Mouse (Mus musculus) granulocyte monocyte progenitor cell, adult 5-6 weeks (primary cell): ENCODE data around the gene 1810009A15Rik. TPM values are rescaled to one million over a fixed set of nuclear protein-coding genes. Genes with fewer than 3 reads are reported as not detected.

Source experiments
- ATAC-seq: replicated peaks from 2 replicates; pipeline ENCODE4 v1.8.0; 2016; ENCODE audit warnings: mild to moderate bottlenecking, moderate TSS enrichment, inconsistent platforms; ENCODE audit not compliant: poor library complexity, severe bottlenecking
- total RNA-seq, 2 experiments: library from RNA; stranded (forward) in 1 of 2; stranded (reverse) in 1 of 2; fragments of 200-712, 200-1000 nt in 1 of 2; fragments of >200 nt in 1 of 2; fragmentation: Nextera tagmentation in 1 of 2; gene quantifications; 2 replicates each; pipeline ENCODE4 v1.2.3; 2014 to 2017

The 1810009A15Rik gene
- total RNA-seq, 2 experiments from 2014 or later = 82.4 to 109 TPM

DNA sequence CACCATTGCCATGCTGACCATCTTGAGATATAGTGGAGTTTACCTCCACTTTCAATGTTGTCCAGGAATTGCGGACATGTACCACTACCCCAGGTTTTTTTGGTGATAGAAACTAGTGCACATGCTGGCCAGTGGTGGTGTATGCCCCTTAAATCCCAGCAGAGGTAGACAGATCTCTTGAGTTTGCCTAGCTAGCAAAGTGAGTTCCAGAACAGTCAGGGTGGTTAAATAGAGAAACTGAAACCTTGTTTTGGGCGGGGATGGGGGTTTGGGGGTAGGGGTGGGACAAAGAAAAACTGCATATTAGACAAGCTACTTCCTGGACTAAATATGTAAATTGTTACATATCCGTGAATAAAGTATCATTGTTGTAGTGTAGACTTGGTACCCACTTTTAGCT lies 30.3 kb downstream of the 1810009A15Rik start:
- no peak for ATAC-seq

DNA sequence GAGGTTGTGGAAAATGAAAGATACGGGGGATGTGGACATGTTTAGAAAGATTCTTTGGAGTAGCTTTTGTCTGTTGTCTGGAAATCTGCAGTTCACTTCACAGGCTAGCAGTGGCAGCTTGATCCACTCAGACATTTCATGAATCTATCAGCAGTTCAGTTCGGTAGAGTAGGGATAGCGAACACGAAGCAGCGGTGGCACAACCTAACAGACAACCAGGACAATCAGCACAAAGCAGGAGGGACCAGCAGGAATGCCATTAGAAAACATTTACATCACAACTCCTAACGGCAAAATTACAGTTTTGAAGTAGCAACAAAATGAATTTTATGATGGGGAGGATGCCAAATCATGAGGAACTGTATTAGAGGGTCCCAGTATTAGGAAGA lies 31.0 kb downstream of the 1810009A15Rik start:
- no peak for ATAC-seq

- peak; percentile 90 for ATAC-seq
These were observed 31.6 kb downstream of the 1810009A15Rik start, which contains the start of gene B3gat3 for GRCm38 (mm10) chr19:8920073-8920736. TSS of gene B3gat3 (plus strand) at chr19:8920374.

GRCm38 (mm10) chr19:8920836-8921291 lies 32.2 kb downstream of the 1810009A15Rik start:
- no peak for ATAC-seq

DNA sequence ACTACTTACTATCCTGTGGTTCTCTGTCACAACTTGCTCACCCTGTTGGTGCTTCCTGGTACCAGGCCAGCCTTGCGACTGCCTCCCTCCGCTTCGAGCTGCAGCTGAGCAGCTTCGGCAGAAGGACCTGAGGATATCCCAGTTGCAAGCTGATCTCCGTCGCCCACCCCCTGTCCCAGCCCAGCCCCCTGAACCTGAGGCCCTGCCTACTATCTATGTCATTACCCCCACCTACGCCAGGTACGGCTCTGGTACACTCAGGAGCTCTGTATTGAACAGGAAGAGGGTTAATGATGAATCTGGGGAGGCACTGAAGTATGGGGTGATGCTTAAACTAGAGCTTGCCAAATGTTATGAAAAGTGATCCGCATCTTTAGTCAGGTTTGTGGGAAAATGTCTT lies 33.1 kb downstream of the 1810009A15Rik start:
- ATAC-seq = no peak

DNA sequence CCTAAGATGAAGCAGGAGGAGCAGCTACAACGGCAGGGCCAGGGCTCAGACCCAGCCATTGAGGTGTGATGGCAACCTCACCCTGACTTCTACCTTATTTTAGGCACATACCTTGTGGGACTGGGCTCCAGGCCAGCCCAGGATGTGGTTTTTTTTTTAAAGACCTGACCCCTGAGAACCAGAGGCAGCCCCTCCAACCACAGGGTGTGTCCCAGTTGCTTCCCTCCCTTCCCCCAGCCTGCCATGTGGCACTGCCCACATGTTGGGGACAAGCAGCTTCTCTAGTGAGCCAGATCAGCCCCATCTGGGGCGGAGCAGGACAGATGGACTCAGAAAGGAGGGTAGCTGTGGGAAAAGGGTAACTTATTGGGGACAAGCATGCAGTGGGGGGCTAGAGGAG lies 38.1 kb downstream of the 1810009A15Rik start:
- no peak for ATAC-seq

GRCm38 (mm10) chr19:8927891-8928525 lies 39.4 kb downstream of the 1810009A15Rik start:
- ATAC-seq = no peak

GRCm38 (mm10) chr19:8928689-8929223 lies 40.1 kb downstream of the 1810009A15Rik start:
- ATAC-seq = no peak

- ATAC-seq = peak; percentile 87
These were observed 40.8 kb downstream of the 1810009A15Rik start, which contains the start of the genes Rom1 and Eml3 for GRCm38 (mm10) chr19:8929224-8930088. TSS of gene Rom1 (minus strand) at chr19:8929356. TSS of gene Eml3 (plus strand) at chr19:8929552.

GRCm38 (mm10) chr19:8930117-8930516 lies 41.5 kb downstream of the 1810009A15Rik start:
- ATAC-seq = no peak

DNA sequence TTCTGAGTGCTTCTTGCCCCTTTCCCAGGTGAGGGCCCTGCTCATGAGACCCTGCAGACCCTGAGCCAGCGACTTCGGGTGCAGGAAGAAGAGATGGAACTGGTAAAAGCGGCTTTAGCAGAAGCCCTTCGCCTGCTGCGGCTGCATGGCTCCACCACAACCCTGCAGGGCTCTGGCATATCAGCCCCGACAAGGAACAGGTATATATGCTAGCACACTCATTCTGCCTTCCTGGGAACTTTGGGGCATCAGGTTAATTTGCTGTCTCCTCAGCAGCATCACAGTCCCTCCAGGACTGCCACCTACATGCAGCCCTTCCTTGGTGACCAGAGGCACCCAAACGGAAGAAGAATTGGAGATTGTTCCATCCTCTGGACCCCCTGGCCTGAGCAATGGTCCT lies 42.1 kb downstream of the 1810009A15Rik start:
- ATAC-seq = no peak

DNA sequence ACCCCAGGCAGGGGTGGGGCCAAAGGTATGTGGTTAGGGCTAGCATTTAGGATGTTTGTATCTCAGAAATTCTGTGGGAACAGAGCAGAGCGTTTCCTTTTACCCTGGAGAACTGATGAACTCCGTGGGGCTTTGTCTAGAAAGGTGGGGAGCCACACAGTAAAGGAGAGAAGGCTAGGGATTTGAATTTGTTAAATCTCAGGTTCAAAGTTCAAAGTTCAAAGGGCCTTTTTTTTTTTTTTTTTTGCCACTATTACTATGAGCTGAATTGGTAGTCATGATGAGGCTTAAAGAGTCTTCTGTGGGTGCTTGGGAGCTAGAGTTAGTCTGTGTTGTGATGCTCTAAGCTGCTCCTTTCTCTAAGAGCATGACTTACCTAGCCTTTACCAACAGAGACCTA lies 48.1 kb downstream of the 1810009A15Rik start:
- ATAC-seq = no peak

Other genes with a start within 250 kb of the 1810009A15Rik start
Only the 30 nearest of the 33 such genes appear.
- gene Slc3a2, start 165.5 kb upstream of the 1810009A15Rik start, total RNA-seq (2014; fragmentation: Nextera tagmentation) = 60.1 and 70.1 TPM in 2 replicates
- 78.5 and 87.2 TPM in 2 replicates for gene Slc3a2, start 165.5 kb upstream of the 1810009A15Rik start, total RNA-seq (2017)
- gene Wdr74, start 153.0 kb upstream of the 1810009A15Rik start, total RNA-seq (2014; fragmentation: Nextera tagmentation) = 122 and 136 TPM in 2 replicates
- 96.6 and 196 TPM in 2 replicates for gene Wdr74, start 153.0 kb upstream of the 1810009A15Rik start, total RNA-seq (2017)
- not detected in 2 replicates for gene 1700092M07Rik, start 148.1 kb upstream of the 1810009A15Rik start, total RNA-seq (2014; fragmentation: Nextera tagmentation)
- gene 1700092M07Rik, start 148.1 kb upstream of the 1810009A15Rik start, total RNA-seq (2017) = 2.5 TPM in 2 replicates
- 63.4 and 64.7 TPM in 2 replicates for gene Stx5a, start 147.4 kb upstream of the 1810009A15Rik start, total RNA-seq (2014; fragmentation: Nextera tagmentation)
- 43.0 and 62.0 TPM in 2 replicates for gene Stx5a, start 147.4 kb upstream of the 1810009A15Rik start, total RNA-seq (2017)
- gene Nxf1, start 131.8 kb upstream of the 1810009A15Rik start, total RNA-seq (2014; fragmentation: Nextera tagmentation) = 268 and 347 TPM in 2 replicates
- gene Nxf1, start 131.8 kb upstream of the 1810009A15Rik start, total RNA-seq (2017) = 89.4 and 113 TPM in 2 replicates
- 61.2 and 62.7 TPM in 2 replicates for gene Tmem223, start 117.9 kb upstream of the 1810009A15Rik start, total RNA-seq (2014; fragmentation: Nextera tagmentation)
- gene Tmem223, start 117.9 kb upstream of the 1810009A15Rik start, total RNA-seq (2017) = 35.7 and 40.6 TPM in 2 replicates
- gene Tmem179b, start 114.4 kb upstream of the 1810009A15Rik start, total RNA-seq (2014; fragmentation: Nextera tagmentation) = 141 and 147 TPM in 2 replicates
- gene Tmem179b, start 114.4 kb upstream of the 1810009A15Rik start, total RNA-seq (2017) = 69.5 and 81.3 TPM in 2 replicates
- 19.1 and 20.5 TPM in 2 replicates for gene Taf6l, start 102.4 kb upstream of the 1810009A15Rik start, total RNA-seq (2014; fragmentation: Nextera tagmentation)
- gene Taf6l, start 102.4 kb upstream of the 1810009A15Rik start, total RNA-seq (2017) = 10.0 and 15.6 TPM in 2 replicates
- 112 and 148 TPM in 2 replicates for gene Polr2g, start 90.3 kb upstream of the 1810009A15Rik start, total RNA-seq (2014; fragmentation: Nextera tagmentation)
- 51.7 and 69.8 TPM in 2 replicates for gene Polr2g, start 90.3 kb upstream of the 1810009A15Rik start, total RNA-seq (2017)
- gene Zbtb3, start 86.3 kb upstream of the 1810009A15Rik start, total RNA-seq (2014; fragmentation: Nextera tagmentation) = 3.1 TPM in 2 replicates
- 2.7 and 3.0 TPM in 2 replicates for gene Zbtb3, start 86.3 kb upstream of the 1810009A15Rik start, total RNA-seq (2017)
- 41.3 and 42.1 TPM in 2 replicates for gene Ttc9c, start 69.5 kb upstream of the 1810009A15Rik start, total RNA-seq (2014; fragmentation: Nextera tagmentation)
- 62.8 and 65.0 TPM in 2 replicates for gene Ttc9c, start 69.5 kb upstream of the 1810009A15Rik start, total RNA-seq (2017)
- gene Hnrnpul2, start 68.8 kb upstream of the 1810009A15Rik start, total RNA-seq (2014; fragmentation: Nextera tagmentation) = 71.4 and 85.1 TPM in 2 replicates
- gene Hnrnpul2, start 68.8 kb upstream of the 1810009A15Rik start, total RNA-seq (2017) = 82.8 and 88.5 TPM in 2 replicates
- not detected in 2 replicates for gene AC129217.1, start 59.1 kb upstream of the 1810009A15Rik start, total RNA-seq (2014; fragmentation: Nextera tagmentation)
- 34.1 TPM in 1 of 2 replicates, not detected in the other for gene AC129217.1, start 59.1 kb upstream of the 1810009A15Rik start, total RNA-seq (2017)
- gene Bscl2, start 51.4 kb upstream of the 1810009A15Rik start, total RNA-seq (2014; fragmentation: Nextera tagmentation) = 61.8 and 89.4 TPM in 2 replicates
- 33.9 and 34.6 TPM in 2 replicates for gene Bscl2, start 51.4 kb upstream of the 1810009A15Rik start, total RNA-seq (2017)
- gene Gng3, start 49.7 kb upstream of the 1810009A15Rik start, total RNA-seq (2014; fragmentation: Nextera tagmentation) = not detected in 2 replicates
- gene Gng3, start 49.7 kb upstream of the 1810009A15Rik start, total RNA-seq (2017) = 0.26 TPM in 1 of 2 replicates, not detected in the other
- 0.11 TPM in 1 of 2 replicates, not detected in the other for gene Lrrn4cl, start 38.1 kb upstream of the 1810009A15Rik start, total RNA-seq (2014; fragmentation: Nextera tagmentation)
- not detected in 2 replicates for gene Lrrn4cl, start 38.1 kb upstream of the 1810009A15Rik start, total RNA-seq (2017)
- 115 and 150 TPM in 2 replicates for gene Ubxn1, start 17.4 kb upstream of the 1810009A15Rik start, total RNA-seq (2014; fragmentation: Nextera tagmentation)
- gene Ubxn1, start 17.4 kb upstream of the 1810009A15Rik start, total RNA-seq (2017) = 135 and 136 TPM in 2 replicates
- 57.3 and 67.4 TPM in 2 replicates for gene Uqcc3, start 7.9 kb upstream of the 1810009A15Rik start, total RNA-seq (2014; fragmentation: Nextera tagmentation)
- 66.9 and 100 TPM in 2 replicates for gene Uqcc3, start 7.9 kb upstream of the 1810009A15Rik start, total RNA-seq (2017)
- gene Lbhd1, start 5.1 kb upstream of the 1810009A15Rik start, total RNA-seq (2014; fragmentation: Nextera tagmentation) = 49.4 and 65.5 TPM in 2 replicates
- gene Lbhd1, start 5.1 kb upstream of the 1810009A15Rik start, total RNA-seq (2017) = 10.1 and 37.8 TPM in 2 replicates
- not detected in 2 replicates for gene Gm49403, start 4.9 kb upstream of the 1810009A15Rik start, total RNA-seq (2014; fragmentation: Nextera tagmentation)
- not detected in 2 replicates for gene Gm49403, start 4.9 kb upstream of the 1810009A15Rik start, total RNA-seq (2017)
- gene Gm49416, start 73 bp downstream of the 1810009A15Rik start, total RNA-seq (2014; fragmentation: Nextera tagmentation) = not detected in 2 replicates
- gene Gm49416, start 73 bp downstream of the 1810009A15Rik start, total RNA-seq (2017) = not detected in 2 replicates
- gene Ints5, start 4.2 kb downstream of the 1810009A15Rik start, total RNA-seq (2014; fragmentation: Nextera tagmentation) = 23.7 and 30.3 TPM in 2 replicates
- gene Ints5, start 4.2 kb downstream of the 1810009A15Rik start, total RNA-seq (2017) = 11.6 and 13.5 TPM in 2 replicates
- gene Ganab, start 9.2 kb downstream of the 1810009A15Rik start, total RNA-seq (2014; fragmentation: Nextera tagmentation) = 143 and 154 TPM in 2 replicates
- 105 and 107 TPM in 2 replicates for gene Ganab, start 9.2 kb downstream of the 1810009A15Rik start, total RNA-seq (2017)
- 25.9 and 34.4 TPM in 2 replicates for gene B3gat3, start 31.5 kb downstream of the 1810009A15Rik start, total RNA-seq (2014; fragmentation: Nextera tagmentation)
- gene B3gat3, start 31.5 kb downstream of the 1810009A15Rik start, total RNA-seq (2017) = 17.2 and 26.5 TPM in 2 replicates
- gene Rom1, start 40.5 kb downstream of the 1810009A15Rik start, total RNA-seq (2014; fragmentation: Nextera tagmentation) = 2.2 and 2.9 TPM in 2 replicates
- gene Rom1, start 40.5 kb downstream of the 1810009A15Rik start, total RNA-seq (2017) = 0.22 and 0.52 TPM in 2 replicates
- gene Eml3, start 40.7 kb downstream of the 1810009A15Rik start, total RNA-seq (2014; fragmentation: Nextera tagmentation) = 26.1 and 30.2 TPM in 2 replicates
- 27.4 and 31.3 TPM in 2 replicates for gene Eml3, start 40.7 kb downstream of the 1810009A15Rik start, total RNA-seq (2017)
- gene Mta2, start 53.0 kb downstream of the 1810009A15Rik start, total RNA-seq (2014; fragmentation: Nextera tagmentation) = 115 and 125 TPM in 2 replicates
- 120 and 123 TPM in 2 replicates for gene Mta2, start 53.0 kb downstream of the 1810009A15Rik start, total RNA-seq (2017)
- 17.8 and 28.9 TPM in 2 replicates for gene Tut1, start 65.0 kb downstream of the 1810009A15Rik start, total RNA-seq (2014; fragmentation: Nextera tagmentation)
- 14.5 and 21.8 TPM in 2 replicates for gene Tut1, start 65.0 kb downstream of the 1810009A15Rik start, total RNA-seq (2017)
- 1,036 and 1,157 TPM in 2 replicates for gene Eef1g, start 78.2 kb downstream of the 1810009A15Rik start, total RNA-seq (2014; fragmentation: Nextera tagmentation)
- 748 and 899 TPM in 2 replicates for gene Eef1g, start 78.2 kb downstream of the 1810009A15Rik start, total RNA-seq (2017)
- 5.8 and 12.1 TPM in 2 replicates for gene Ahnak, start 100.4 kb downstream of the 1810009A15Rik start, total RNA-seq (2014; fragmentation: Nextera tagmentation)
- 14.1 and 14.8 TPM in 2 replicates for gene Ahnak, start 100.4 kb downstream of the 1810009A15Rik start, total RNA-seq (2017)